Mouse (Mus musculus): ENCODE measurements at regions not wholly inside any gene's neighbourhood (a gene's known extent, or its start where the extent isn't known, plus 50 kb on each side); places are given as distances from the start of the nearest gene placed in this dataset.
A peak's percentile ranks its signal among the peaks of the same experiment; 100 is the strongest.

DNA sequence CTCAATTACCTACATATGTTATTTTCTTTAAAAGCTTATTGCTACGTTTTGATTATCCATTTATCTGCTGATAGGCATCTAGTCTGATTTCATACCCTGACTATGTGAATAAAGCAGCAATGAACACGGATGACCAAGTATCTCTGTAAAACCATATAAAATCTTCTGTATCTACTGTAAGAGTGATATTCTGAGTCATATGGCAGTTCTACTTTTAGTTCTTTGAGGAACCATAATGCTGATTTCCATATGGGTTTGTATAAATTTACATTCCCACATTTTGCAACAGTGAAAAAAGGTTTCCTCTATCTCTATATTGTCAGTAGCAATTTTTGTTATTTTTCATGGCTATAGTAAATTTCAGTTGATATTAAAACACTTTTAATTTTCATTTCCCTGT is 280.6 kb downstream of the Fsip2 start:
- Histone ChIP-seq H3K4me2 (replicated peaks; ENCODE audit: low read depth, low read length) (no peak overlapping the region), H3K4me3 (ENCODE audit: low read length) (no peak overlapping the region), H3K9me3 (ENCODE audit: low read length) (no peaks in the 10 kb centered on the region), H3K27ac (ENCODE audit: low read length) (no peak overlapping the region), H3K4me1 (ENCODE audit: insufficient read depth, low read length) (no peaks in the 10 kb centered on the region), H3K9ac (replicated peaks; ENCODE audit: low read length) (no peak overlapping the region), H3K27me3 (ENCODE audit: insufficient read depth, low read length) (no peaks in the 10 kb centered on the region), H3K36me3 (ENCODE audit: insufficient read depth, low read length) (no peaks in the 10 kb centered on the region)
- WGBS, result 76% methylated on average over 2 of the region's 2 CpGs
- no peak for ATAC-seq (ENCODE audit: low FRiP score, low TSS enrichment)

DNA sequence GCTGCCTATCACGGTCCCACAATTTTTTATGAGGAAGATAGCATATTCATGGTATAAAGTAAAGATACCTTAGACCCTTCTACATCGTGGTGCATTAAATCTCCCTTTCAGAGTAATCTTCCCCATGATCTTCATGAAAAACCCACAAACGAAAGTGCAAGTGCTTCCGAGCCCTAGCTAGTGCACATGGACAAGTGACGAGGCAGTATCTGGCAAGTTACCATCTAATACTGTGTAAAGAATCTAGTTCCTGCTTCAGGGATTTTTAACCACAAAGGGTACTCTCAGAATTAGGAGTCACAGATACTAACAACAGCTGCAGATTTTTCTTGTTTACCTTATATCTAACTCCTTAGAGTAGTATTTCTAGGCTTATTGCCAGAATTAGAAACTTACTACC is 282.8 kb downstream of the Fsip2 start:
- H3K9me3 ChIP-seq (ENCODE audit: low read length), result no peaks in the 10 kb centered on the region
- H3K27me3 ChIP-seq (ENCODE audit: insufficient read depth, low read length), result no peaks in the 10 kb centered on the region
- no peaks in the 10 kb centered on the region for H3K4me1 ChIP-seq (ENCODE audit: insufficient read depth, low read length)
- H3K27ac ChIP-seq (ENCODE audit: low read length), result no peak overlapping the region
- H3K4me2 ChIP-seq (replicated peaks; ENCODE audit: low read depth, low read length), result no peak overlapping the region
- no peak for ATAC-seq (ENCODE audit: low FRiP score, low TSS enrichment)
- WGBS, result 79% methylated on average over 5 of the region's 5 CpGs
- H3K9ac ChIP-seq (replicated peaks; ENCODE audit: low read length), result no peak overlapping the region
- no peaks in the 10 kb centered on the region for H3K36me3 ChIP-seq (ENCODE audit: insufficient read depth, low read length)
- H3K4me3 ChIP-seq (ENCODE audit: low read length), result no peak overlapping the region

DNA sequence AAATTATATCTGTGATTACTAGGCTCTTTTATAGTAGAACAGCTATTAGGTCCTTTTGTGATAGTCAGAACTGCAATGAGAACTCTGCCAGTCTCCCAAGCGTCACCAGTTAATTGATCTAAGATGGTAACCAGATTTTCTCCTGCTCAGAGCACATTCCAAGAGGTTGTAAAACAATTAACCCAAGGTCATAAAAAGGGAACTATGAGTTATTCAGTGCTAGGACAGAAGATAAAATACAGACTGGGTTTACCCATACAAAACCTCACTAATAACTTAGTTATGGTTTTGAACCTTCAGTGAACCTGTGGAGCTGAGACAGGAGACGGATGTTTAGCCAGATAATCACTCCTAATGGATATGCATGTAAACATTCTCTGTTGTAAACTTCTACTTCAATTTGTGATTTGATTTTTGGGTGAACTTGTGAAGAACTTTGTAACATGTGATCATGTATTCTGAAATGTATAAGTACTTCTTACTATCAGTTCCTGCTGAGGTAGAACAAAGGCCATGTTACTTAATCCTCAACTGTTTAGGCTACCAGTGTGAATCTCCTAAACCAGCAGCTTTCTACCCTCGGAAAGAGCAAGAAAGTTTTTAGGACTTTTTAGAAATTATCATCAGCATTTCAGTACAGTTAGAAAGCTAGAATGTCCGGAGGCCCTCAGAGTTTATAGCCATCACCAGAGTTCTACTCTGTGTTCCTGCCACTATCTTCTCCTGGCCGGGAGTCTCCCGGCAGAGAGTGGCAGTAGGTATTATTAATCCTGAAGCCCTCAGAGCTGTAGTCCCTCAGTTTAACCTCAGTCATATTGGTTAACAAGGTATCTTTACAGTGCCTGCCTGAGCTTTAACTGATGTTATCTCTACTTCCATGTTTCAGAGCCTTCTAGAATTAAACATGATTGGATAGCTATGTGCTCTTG is 308.0 kb downstream of the Fsip2 start:
- no peaks in the 10 kb centered on the region for H3K9me3 ChIP-seq (ENCODE audit: low read length)
- H3K27ac ChIP-seq (ENCODE audit: low read length), result no peak overlapping the region
- no peaks in the 10 kb centered on the region for H3K4me1 ChIP-seq (ENCODE audit: insufficient read depth, low read length)
- no peaks in the 10 kb centered on the region for H3K27me3 ChIP-seq (ENCODE audit: insufficient read depth, low read length)
- ATAC-seq (ENCODE audit: low FRiP score, low TSS enrichment), result no peak
- WGBS, result 55% methylated on average over 6 of the region's 6 CpGs
- H3K36me3 ChIP-seq (ENCODE audit: insufficient read depth, low read length), result no peaks in the 10 kb centered on the region
- no peak overlapping the region for H3K4me2 ChIP-seq (replicated peaks; ENCODE audit: low read depth, low read length)
- no peak overlapping the region for H3K9ac ChIP-seq (replicated peaks; ENCODE audit: low read length)
- no peak overlapping the region for H3K4me3 ChIP-seq (ENCODE audit: low read length)

DNA sequence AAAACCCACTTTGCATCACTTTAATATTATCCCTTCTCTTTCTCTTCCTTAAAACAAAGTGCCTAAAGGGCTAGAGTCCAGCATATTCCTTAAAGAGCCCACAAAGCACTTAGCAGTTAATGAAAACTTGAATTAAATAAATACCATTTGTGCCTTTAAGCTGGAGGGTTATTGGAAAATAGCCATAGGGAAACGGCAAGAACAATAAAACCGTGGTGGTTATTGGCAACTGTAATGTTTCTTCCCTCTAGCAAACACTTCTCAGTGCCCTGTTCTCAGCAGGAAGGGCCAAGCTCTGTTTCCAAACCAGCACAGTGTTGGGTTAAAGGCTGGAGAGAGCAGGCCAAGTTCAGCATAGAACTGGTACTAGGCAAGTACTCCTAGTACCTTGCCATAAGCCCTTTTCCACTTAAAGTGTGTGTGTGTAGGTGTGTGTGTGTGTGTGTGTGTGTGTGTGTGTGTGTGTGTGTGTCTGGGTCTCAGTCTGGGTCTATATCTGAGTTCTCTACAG is 313.4 kb downstream of the Fsip2 start:
- ATAC-seq (ENCODE audit: low FRiP score, low TSS enrichment), result no peak
- Histone ChIP-seq H3K9me3 (ENCODE audit: low read length) (no peaks in the 10 kb centered on the region), H3K4me3 (ENCODE audit: low read length) (no peak overlapping the region), H3K27me3 (ENCODE audit: insufficient read depth, low read length) (no peaks in the 10 kb centered on the region), H3K36me3 (ENCODE audit: insufficient read depth, low read length) (no peaks in the 10 kb centered on the region), H3K9ac (replicated peaks; ENCODE audit: low read length) (no peak overlapping the region), H3K27ac (ENCODE audit: low read length) (no peak overlapping the region), H3K4me1 (ENCODE audit: insufficient read depth, low read length) (no peaks in the 10 kb centered on the region), H3K4me2 (replicated peaks; ENCODE audit: low read depth, low read length) (no peak overlapping the region)
- 75% methylated on average over 2 of the region's 2 CpGs for WGBS

DNA sequence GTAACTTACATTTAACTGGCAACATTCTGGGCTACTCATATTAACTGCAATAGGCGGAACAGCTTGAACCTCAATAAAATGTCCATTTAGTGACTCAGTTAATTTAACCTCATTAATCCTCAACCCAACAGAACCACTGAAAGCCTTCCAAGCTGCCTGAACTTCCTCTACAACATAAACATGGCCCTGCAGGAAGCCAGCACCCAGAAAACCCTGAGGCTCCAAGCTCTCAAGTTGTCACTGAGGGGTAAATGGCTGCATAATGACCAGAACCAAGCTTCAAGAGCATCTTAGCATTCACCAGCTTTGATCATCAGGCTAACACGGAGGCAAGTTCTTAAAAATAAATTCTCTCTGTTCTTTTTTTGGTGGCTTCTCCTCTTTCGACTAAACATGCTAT is 315.2 kb downstream of the Fsip2 start:
- no peaks in the 10 kb centered on the region for H3K36me3 ChIP-seq (ENCODE audit: insufficient read depth, low read length)
- H3K27me3 ChIP-seq (ENCODE audit: insufficient read depth, low read length), result no peaks in the 10 kb centered on the region
- no peak overlapping the region for H3K9ac ChIP-seq (replicated peaks; ENCODE audit: low read length)
- H3K9me3 ChIP-seq (ENCODE audit: low read length), result no peaks in the 10 kb centered on the region
- no peak overlapping the region for H3K4me2 ChIP-seq (replicated peaks; ENCODE audit: low read depth, low read length)
- ATAC-seq (ENCODE audit: low FRiP score, low TSS enrichment), result no peak
- H3K4me3 ChIP-seq (ENCODE audit: low read length), result no peak overlapping the region
- no peak overlapping the region for H3K27ac ChIP-seq (ENCODE audit: low read length)
- no peaks in the 10 kb centered on the region for H3K4me1 ChIP-seq (ENCODE audit: insufficient read depth, low read length)
- 66% methylated on average over 3 of the region's 3 CpGs for WGBS

DNA sequence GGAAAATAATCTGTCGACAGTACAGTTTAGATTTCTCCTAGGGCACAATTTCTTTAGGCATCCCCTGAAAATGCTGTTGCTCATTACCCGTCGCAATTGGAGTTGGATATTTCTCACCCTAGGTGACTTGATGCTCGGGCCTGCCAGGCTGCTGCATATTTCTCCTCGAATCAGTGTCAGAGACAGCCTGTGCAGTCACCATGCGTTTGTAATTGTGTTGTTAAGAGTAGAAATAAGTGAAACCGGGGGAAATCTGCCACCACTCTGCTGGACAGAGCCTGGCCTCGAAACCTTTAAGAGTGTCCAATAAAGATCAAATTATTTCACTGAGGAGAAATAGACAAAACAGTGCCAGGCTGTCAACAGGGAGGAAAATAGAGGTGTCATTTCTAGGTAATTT is 340.7 kb upstream of the Zc3h15 start:
- H3K9me3 ChIP-seq (ENCODE audit: low read length), result no peaks in the 10 kb centered on the region
- H3K4me1 ChIP-seq (ENCODE audit: insufficient read depth, low read length), result no peaks in the 10 kb centered on the region
- WGBS, result 63% methylated on average over 8 of the region's 8 CpGs
- H3K4me3 ChIP-seq (ENCODE audit: low read length), result no peak overlapping the region
- no peaks in the 10 kb centered on the region for H3K27me3 ChIP-seq (ENCODE audit: insufficient read depth, low read length)
- H3K36me3 ChIP-seq (ENCODE audit: insufficient read depth, low read length), result no peaks in the 10 kb centered on the region
- no peak overlapping the region for H3K27ac ChIP-seq (ENCODE audit: low read length)
- no peak overlapping the region for H3K4me2 ChIP-seq (replicated peaks; ENCODE audit: low read depth, low read length)
- no peak for ATAC-seq (ENCODE audit: low FRiP score, low TSS enrichment)
- H3K9ac ChIP-seq (replicated peaks; ENCODE audit: low read length), result no peak overlapping the region

DNA sequence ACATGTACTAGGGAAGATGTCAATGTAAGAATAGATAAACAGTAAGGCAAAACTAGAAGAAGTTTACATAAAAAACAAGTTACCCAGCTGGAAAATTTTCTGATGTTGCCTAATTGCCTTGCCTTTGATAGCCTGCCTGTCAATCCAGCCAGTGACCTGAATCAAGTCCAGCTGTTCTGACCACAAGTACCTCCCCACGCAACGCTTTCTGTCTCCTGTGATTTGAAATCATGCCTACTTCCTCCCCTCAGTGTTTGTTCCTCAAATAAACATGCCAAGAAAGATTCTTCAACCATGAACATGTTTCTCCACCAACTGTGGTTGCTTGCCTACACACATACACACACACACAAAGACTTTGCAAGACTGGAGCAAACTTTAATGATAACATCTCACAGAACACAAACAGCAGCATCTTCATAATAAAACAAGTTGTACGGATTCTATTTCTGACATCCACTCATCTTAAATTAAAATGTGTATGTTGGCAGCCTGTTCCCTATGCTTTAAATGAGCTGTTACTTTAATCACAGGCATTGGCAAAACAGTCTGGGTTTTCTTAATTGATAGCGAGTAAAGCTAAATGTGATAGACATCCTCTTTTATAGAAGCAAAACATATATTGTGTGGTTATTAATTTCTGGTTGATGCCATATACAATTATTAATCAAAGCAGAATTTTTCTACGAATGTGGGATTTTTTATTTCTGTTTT is 312.0 kb upstream of the Zc3h15 start:
- Histone ChIP-seq H3K4me1 (ENCODE audit: insufficient read depth, low read length) (no peaks in the 10 kb centered on the region), H3K9ac (replicated peaks; ENCODE audit: low read length) (no peak overlapping the region), H3K4me3 (ENCODE audit: low read length) (no peak overlapping the region), H3K36me3 (ENCODE audit: insufficient read depth, low read length) (no peaks in the 10 kb centered on the region), H3K4me2 (replicated peaks; ENCODE audit: low read depth, low read length) (no peak overlapping the region), H3K27ac (ENCODE audit: low read length) (no peak overlapping the region), H3K27me3 (ENCODE audit: insufficient read depth, low read length) (no peaks in the 10 kb centered on the region), H3K9me3 (ENCODE audit: low read length) (no peaks in the 10 kb centered on the region)
- no peak for ATAC-seq (ENCODE audit: low FRiP score, low TSS enrichment)
- WGBS, result 42% methylated on average over 5 of the region's 5 CpGs

DNA sequence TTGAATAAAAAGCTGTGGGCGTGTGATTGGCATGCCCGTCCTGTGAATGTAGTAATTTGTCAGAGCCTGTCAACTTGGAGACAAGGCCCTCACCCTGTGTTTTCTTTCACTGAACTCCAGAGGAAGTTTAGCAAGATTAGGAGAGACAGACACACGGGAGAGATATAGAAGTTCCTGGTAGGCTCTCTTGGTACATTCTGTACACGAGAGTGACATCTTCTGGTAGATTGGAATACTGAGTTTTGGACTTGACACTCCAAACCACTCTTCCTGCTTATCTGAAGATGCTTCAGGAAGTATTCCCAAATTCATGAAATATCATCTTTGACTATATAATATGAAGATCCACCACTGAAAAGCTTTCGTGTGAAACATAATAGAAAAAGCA is 311.5 kb upstream of the Zc3h15 start:
- Histone ChIP-seq H3K4me1 (ENCODE audit: insufficient read depth, low read length) (no peaks in the 10 kb centered on the region), H3K36me3 (ENCODE audit: insufficient read depth, low read length) (no peaks in the 10 kb centered on the region), H3K9me3 (ENCODE audit: low read length) (no peaks in the 10 kb centered on the region), H3K4me2 (replicated peaks; ENCODE audit: low read depth, low read length) (no peak overlapping the region), H3K9ac (replicated peaks; ENCODE audit: low read length) (no peak overlapping the region), H3K27me3 (ENCODE audit: insufficient read depth, low read length) (no peaks in the 10 kb centered on the region), H3K4me3 (ENCODE audit: low read length) (no peak overlapping the region), H3K27ac (ENCODE audit: low read length) (no peak overlapping the region)
- ATAC-seq (ENCODE audit: low FRiP score, low TSS enrichment), result peak; percentile 57; the same call in 1 of the 2 replicates
- 15% methylated on average over 5 of the region's 5 CpGs for WGBS

DNA sequence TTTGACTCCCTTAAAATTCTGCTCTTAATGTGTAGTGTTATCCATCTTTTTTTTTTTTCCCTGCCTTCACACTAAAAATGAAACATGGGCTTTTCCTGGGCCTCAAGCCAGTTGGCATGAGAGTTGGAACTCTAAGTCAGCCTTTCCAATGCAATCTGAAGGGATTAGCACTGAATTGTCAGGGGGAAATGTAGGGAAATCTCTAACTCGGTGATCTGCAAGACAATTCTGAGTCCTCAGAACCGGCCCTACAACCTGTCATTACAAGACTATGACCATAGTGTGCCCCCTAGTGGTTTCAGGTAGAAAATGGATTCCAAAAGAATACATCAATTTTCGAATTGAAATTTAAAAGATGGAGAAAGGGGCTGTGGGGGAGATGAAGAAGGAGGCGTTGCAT is 306.9 kb upstream of the Zc3h15 start:
- no peaks in the 10 kb centered on the region for H3K36me3 ChIP-seq (ENCODE audit: insufficient read depth, low read length)
- no peak; the same call in 1 of the 2 replicates for ATAC-seq (ENCODE audit: low FRiP score, low TSS enrichment)
- H3K4me3 ChIP-seq (ENCODE audit: low read length), result no peak overlapping the region
- H3K4me1 ChIP-seq (ENCODE audit: insufficient read depth, low read length), result no peaks in the 10 kb centered on the region
- no peak overlapping the region for H3K27ac ChIP-seq (ENCODE audit: low read length)
- H3K9me3 ChIP-seq (ENCODE audit: low read length), result no peaks in the 10 kb centered on the region
- no peaks in the 10 kb centered on the region for H3K27me3 ChIP-seq (ENCODE audit: insufficient read depth, low read length)
- no peak overlapping the region for H3K9ac ChIP-seq (replicated peaks; ENCODE audit: low read length)
- 35% methylated on average over 4 of the region's 4 CpGs for WGBS
- 0 out of 2 replicates have a peak overlapping the region, but pooled peaks have one; percentile 8 for H3K4me2 ChIP-seq (replicated peaks; ENCODE audit: low read depth, low read length)

DNA sequence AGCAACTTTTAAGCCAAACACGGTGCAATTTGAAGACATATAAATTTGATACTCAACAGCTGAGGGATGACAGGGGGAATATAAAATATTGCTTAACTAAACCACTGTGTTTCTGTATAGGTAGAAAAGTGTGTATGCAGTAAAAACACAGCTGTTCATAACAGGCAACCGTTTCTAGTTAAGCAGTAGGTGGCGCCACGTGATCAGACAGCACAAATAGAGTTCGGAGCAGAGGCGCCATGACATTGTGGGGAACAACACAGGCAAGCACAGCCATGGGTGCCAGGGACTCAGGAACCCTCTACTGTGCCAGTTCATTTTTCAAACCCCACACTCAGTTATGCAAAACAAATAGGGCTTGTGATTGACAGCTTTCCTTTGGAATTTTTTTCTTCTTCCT is 304.1 kb upstream of the Zc3h15 start:
- Histone ChIP-seq H3K27me3 (ENCODE audit: insufficient read depth, low read length) (no peaks in the 10 kb centered on the region), H3K27ac (ENCODE audit: low read length) (no peak overlapping the region), H3K4me3 (ENCODE audit: low read length) (no peak overlapping the region), H3K9me3 (ENCODE audit: low read length) (no peaks in the 10 kb centered on the region), H3K4me2 (replicated peaks; ENCODE audit: low read depth, low read length) (no peak overlapping the region), H3K4me1 (ENCODE audit: insufficient read depth, low read length) (no peaks in the 10 kb centered on the region), H3K9ac (replicated peaks; ENCODE audit: low read length) (no peak overlapping the region), H3K36me3 (ENCODE audit: insufficient read depth, low read length) (no peaks in the 10 kb centered on the region)
- WGBS, result 79% methylated on average over 6 of the region's 6 CpGs
- no peak for ATAC-seq (ENCODE audit: low FRiP score, low TSS enrichment)

Data from kidney, embryonic 16.5 days (tissue).